Mouse (Mus musculus): Measurements from ENCODE around the gene Bms1.

Gene Bms1

GRCm38 (mm10) chr6:118365781-118366180 is 53.5 kb downstream of the Bms1 start:
- no peak for DNase-seq

GRCm38 (mm10) chr6:118350342-118350741 is 68.9 kb downstream of the Bms1 start:
- no peak for DNase-seq

DNA sequence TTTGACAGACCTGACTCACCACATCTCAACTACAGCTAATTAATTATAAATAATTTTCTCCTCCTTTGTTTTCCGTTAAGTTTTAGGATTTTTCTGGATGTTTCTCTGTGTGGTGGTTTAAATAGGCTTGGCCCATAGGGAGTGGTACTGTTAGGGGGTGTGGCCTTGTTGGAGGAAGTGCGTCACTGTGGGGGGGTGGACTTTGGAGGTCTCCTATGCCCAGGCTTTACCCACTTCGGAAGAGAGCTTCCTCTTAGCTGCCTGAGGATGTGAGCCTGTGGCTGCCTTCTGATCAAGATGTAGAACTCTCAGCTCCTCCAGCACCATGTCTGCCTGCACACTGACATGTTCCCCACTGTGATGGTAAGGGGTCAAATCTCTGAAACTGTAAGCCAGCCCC is 71.1 kb downstream of the Bms1 start:
- no peak for DNase-seq

- DNase-seq = no peak
Observed at GRCm38 (mm10) chr6:118347291-118347690, 72.0 kb downstream of the Bms1 start.

DNA sequence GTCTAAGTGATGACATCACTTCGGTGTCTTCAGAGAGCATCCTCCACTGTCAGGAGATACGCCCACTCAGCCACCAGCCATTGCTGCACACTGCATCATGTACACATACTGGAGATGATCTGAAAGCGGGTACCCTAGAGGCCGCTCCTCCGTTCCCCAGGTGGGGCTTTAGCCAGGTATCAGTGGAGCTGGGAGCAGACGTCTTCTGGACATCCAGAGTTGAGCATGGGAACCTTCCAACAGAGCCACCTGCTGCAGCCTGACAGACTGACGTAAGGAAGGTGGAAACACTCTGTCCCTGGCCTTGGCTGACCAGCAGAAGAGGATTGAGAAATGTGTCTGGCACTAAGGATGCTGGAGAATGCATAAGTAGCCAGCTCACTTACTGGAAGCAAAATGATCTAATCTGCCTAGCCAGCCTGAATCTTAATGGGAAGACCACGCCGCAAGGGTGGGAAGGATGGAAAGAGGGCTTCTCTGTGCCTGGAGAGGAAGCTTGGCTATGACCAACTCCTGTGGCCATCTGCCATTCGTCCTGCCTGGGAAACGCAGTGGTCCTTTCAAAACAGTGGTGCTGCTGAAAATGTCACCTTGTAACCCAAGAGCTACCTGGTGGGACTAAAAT is 77.3 kb downstream of the Bms1 start:
- DNase-seq = no peak

DNA sequence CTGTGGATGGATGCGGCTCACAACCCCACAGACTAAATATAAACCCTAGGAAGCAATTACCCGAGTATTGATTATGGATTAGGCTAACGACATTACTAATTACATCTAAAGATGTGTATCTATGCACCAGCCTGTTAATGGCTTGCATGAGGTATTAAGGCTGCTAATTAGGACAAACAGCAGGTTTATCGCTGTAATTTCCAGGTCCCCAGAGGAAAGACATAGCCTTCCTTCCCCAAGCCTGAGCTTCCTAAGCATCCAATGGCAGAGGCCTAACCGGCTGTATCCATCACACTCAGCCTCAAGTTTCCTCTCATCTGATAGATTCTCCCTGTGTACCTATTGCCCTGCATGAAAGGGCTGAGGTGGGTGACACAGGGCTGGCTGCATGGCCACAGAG is 81.6 kb downstream of the Bms1 start:
- DNase-seq = no peak

DNA sequence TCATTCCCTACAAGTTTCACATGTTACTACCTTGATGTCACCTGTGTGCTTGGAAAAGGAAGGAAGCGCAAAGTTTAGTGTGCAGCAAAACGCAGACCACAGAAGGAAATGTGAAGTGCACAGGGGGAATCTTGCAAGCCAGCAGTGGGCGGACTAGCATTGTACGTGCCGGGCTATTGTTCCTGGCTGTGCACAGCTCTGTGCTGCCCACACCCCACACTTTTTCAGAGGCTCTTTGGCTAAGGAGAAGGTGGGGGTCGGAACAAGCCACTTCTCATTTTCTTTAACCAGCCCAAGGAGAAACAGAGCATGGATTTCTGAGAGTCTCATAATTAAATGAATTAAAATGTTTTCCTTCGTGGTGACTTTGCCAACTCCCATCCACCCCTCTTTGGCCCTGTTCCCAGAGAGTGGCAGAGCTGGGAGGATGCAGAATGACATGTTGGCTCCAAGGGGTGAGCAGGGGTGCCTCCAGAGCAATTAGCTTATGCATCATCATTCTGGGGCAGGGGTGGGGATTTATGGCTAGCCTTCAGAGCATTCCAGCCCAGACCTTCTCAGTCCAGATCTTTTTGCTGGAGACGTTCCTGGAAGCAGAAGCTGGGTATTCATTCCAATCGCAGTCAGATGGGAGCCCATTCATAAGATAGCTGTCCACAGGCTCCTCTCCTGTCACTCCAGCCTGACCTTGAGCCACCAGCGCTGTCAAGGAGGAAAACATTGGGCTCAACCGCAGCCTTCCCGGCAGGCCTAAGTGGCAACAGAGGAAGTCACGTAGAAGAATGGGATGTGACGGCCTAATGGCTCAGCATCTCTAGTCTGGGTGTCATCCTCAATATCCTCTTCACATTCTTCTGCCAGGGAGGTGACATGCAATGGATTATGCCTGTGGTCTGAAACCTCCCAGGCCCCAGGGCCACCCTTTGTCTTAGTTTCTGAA is 82.5 kb downstream of the Bms1 start:
- DNase-seq = no peak

GRCm38 (mm10) chr6:118335934-118336450 is 83.3 kb downstream of the Bms1 start:
- DNase-seq = no peak

- DNase-seq = no peak
Observed at GRCm38 (mm10) chr6:118333861-118334260, 85.4 kb downstream of the Bms1 start.
